Mouse (Mus musculus): ENCODE data around the gene Kif26a.

DNA sequence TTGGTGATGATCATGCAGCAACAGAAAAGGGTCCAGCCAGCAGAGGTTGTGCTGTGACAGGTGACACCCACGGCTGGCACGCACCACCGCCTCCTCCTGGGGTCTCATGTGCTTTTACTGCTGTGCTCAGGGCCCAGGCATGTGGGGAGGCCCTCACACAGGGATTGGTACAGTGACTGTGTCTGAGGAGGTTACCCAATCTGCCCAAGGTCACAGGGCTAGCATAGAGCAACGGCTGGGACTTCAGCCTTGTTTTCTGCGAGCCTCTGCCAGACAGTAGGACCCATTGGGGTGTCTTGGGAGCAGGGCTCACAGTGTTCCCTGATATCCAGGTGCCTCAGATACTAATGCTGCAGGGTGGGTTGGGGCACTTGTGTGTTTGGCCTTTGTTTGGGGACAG, 34.7 kb upstream of the Kif26a start:
- TF ChIP-seq E2F4 (IDR thresholded peaks at IDR 0.05; ENCODE audit: insufficient read depth) (no peak), POLR2A (IDR thresholded peaks at IDR 0.05; ENCODE audit: insufficient read length, low read depth) (no peak), USF1 (IDR thresholded peaks at IDR 0.05; ENCODE audit: low read depth) (no peak), POLR2AphosphoS2 (IDR thresholded peaks at IDR 0.05; ENCODE audit: insufficient read length, low read depth) (no peak), MYOD1 (IDR thresholded peaks at IDR 0.05; ENCODE audit: control insufficient read depth in 1 of 3, insufficient read length in 2 of 3, low read depth in 2 of 3) (no peak), TCF3 (IDR thresholded peaks at IDR 0.05; ENCODE audit: insufficient read length, low read depth) (no peak), REST (IDR thresholded peaks at IDR 0.05; ENCODE audit: insufficient read depth, insufficient read length) (no peak)

Measured in myocyte (in vitro differentiated cells).